Mouse (Mus musculus): ENCODE results near the gene Dusp1. TPM values are rescaled to one million over a fixed set of nuclear protein-coding genes. Genes with fewer than 3 reads are reported as not detected.

Gene Dusp1
- polyA plus RNA-seq, 1 experiment from 2014 or later: 25.9 TPM

GRCm38 (mm10) chr17:26484626-26485421 is 77.1 kb downstream of the Dusp1 start:
- Histone ChIP-seq H3K36me3 (ENCODE audit: control insufficient read depth, insufficient read depth) (no peaks in the 10 kb centered on the region), H3K27me3 (ENCODE audit: control insufficient read depth, insufficient read depth, low read depth, low read length) (no peaks in the 10 kb centered on the region), H3K4me2 (ENCODE audit: low read depth, low read length) (no peak overlapping the region), H3K27ac (ENCODE audit: low read length) (no peak overlapping the region), H3K4me1 (ENCODE audit: control insufficient read depth, low read depth, low read length) (no peaks in the 10 kb centered on the region), H3K9me3 (replicated peaks; ENCODE audit: control insufficient read depth, low read length) (no peaks in the 10 kb centered on the region), H3K4me3 (ENCODE audit: low read depth, low read length) (no peak overlapping the region), H3K9ac (ENCODE audit: low read depth, low read length) (no peak overlapping the region)
- 66% methylated on average over 14 of the region's 14 CpGs for WGBS (ENCODE audit: insufficient replicate concordance)
- ATAC-seq (ENCODE audit: low read depth): no peak

- no peaks in the 10 kb centered on the region for H3K36me3 ChIP-seq (ENCODE audit: control insufficient read depth, insufficient read depth)
- no peaks in the 10 kb centered on the region for H3K27me3 ChIP-seq (ENCODE audit: control insufficient read depth, insufficient read depth, low read depth, low read length)
- no peak overlapping the region for H3K4me3 ChIP-seq (ENCODE audit: low read depth, low read length)
- no peak overlapping the region for H3K4me2 ChIP-seq (ENCODE audit: low read depth, low read length)
- H3K27ac ChIP-seq (ENCODE audit: low read length): no peak overlapping the region
- 51% methylated on average over 4 of the region's 4 CpGs for WGBS (ENCODE audit: insufficient replicate concordance)
- H3K4me1 ChIP-seq (ENCODE audit: control insufficient read depth, low read depth, low read length): no peaks in the 10 kb centered on the region
- no peak for ATAC-seq (ENCODE audit: low read depth)
- H3K9ac ChIP-seq (ENCODE audit: low read depth, low read length): no peak overlapping the region
- H3K9me3 ChIP-seq (replicated peaks; ENCODE audit: control insufficient read depth, low read length): no peaks in the 10 kb centered on the region
Measured at GRCm38 (mm10) chr17:26480956-26481355, 81.0 kb downstream of the Dusp1 start.

GRCm38 (mm10) chr17:26479619-26480018 is 82.3 kb downstream of the Dusp1 start:
- no peak overlapping the region for H3K9ac ChIP-seq (ENCODE audit: low read depth, low read length)
- H3K4me2 ChIP-seq (ENCODE audit: low read depth, low read length): no peak overlapping the region
- no peaks in the 10 kb centered on the region for H3K9me3 ChIP-seq (replicated peaks; ENCODE audit: control insufficient read depth, low read length)
- H3K27ac ChIP-seq (ENCODE audit: low read length): no peak overlapping the region
- 66% methylated on average over 6 of the region's 6 CpGs for WGBS (ENCODE audit: insufficient replicate concordance)
- H3K36me3 ChIP-seq (ENCODE audit: control insufficient read depth, insufficient read depth): no peaks in the 10 kb centered on the region
- no peak for ATAC-seq (ENCODE audit: low read depth)
- no peaks in the 10 kb centered on the region for H3K4me1 ChIP-seq (ENCODE audit: control insufficient read depth, low read depth, low read length)
- no peaks in the 10 kb centered on the region for H3K27me3 ChIP-seq (ENCODE audit: control insufficient read depth, insufficient read depth, low read depth, low read length)
- no peak overlapping the region for H3K4me3 ChIP-seq (ENCODE audit: low read depth, low read length)

GRCm38 (mm10) chr17:26478672-26479071 is 83.3 kb downstream of the Dusp1 start:
- H3K9ac ChIP-seq (ENCODE audit: low read depth, low read length): no peak overlapping the region
- ATAC-seq (ENCODE audit: low read depth): no peak
- H3K9me3 ChIP-seq (replicated peaks; ENCODE audit: control insufficient read depth, low read length): no peaks in the 10 kb centered on the region
- no peaks in the 10 kb centered on the region for H3K36me3 ChIP-seq (ENCODE audit: control insufficient read depth, insufficient read depth)
- no peaks in the 10 kb centered on the region for H3K4me1 ChIP-seq (ENCODE audit: control insufficient read depth, low read depth, low read length)
- H3K4me2 ChIP-seq (ENCODE audit: low read depth, low read length): no peak overlapping the region
- no peak overlapping the region for H3K4me3 ChIP-seq (ENCODE audit: low read depth, low read length)
- no peak overlapping the region for H3K27ac ChIP-seq (ENCODE audit: low read length)
- H3K27me3 ChIP-seq (ENCODE audit: control insufficient read depth, insufficient read depth, low read depth, low read length): no peaks in the 10 kb centered on the region
- 62% methylated on average over 4 of the region's 4 CpGs for WGBS (ENCODE audit: insufficient replicate concordance)

- Histone ChIP-seq H3K27me3 (ENCODE audit: control insufficient read depth, insufficient read depth, low read depth, low read length) (no peaks in the 10 kb centered on the region), H3K4me2 (ENCODE audit: low read depth, low read length) (no peak overlapping the region), H3K9ac (ENCODE audit: low read depth, low read length) (no peak overlapping the region), H3K4me3 (ENCODE audit: low read depth, low read length) (no peak overlapping the region), H3K4me1 (ENCODE audit: control insufficient read depth, low read depth, low read length) (no peaks in the 10 kb centered on the region), H3K27ac (ENCODE audit: low read length) (no peak overlapping the region), H3K9me3 (replicated peaks; ENCODE audit: control insufficient read depth, low read length) (no peaks in the 10 kb centered on the region), H3K36me3 (ENCODE audit: control insufficient read depth, insufficient read depth) (no peaks in the 10 kb centered on the region)
- 60% methylated on average over 6 of the region's 6 CpGs for WGBS (ENCODE audit: insufficient replicate concordance)
- ATAC-seq (ENCODE audit: low read depth): no peak
Measured at GRCm38 (mm10) chr17:26476871-26477270, 85.1 kb downstream of the Dusp1 start.

GRCm38 (mm10) chr17:26468102-26468894 is 93.6 kb downstream of the Dusp1 start:
- H3K4me2 ChIP-seq (ENCODE audit: low read depth, low read length): no peak overlapping the region
- ATAC-seq (ENCODE audit: low read depth): no peak
- 62% methylated on average over 13 of the region's 13 CpGs for WGBS (ENCODE audit: insufficient replicate concordance)
- no peak overlapping the region for H3K4me3 ChIP-seq (ENCODE audit: low read depth, low read length)
- H3K27me3 ChIP-seq (ENCODE audit: control insufficient read depth, insufficient read depth, low read depth, low read length): no peaks in the 10 kb centered on the region
- H3K36me3 ChIP-seq (ENCODE audit: control insufficient read depth, insufficient read depth): no peaks in the 10 kb centered on the region
- no peak overlapping the region for H3K9ac ChIP-seq (ENCODE audit: low read depth, low read length)
- H3K27ac ChIP-seq (ENCODE audit: low read length): no peak overlapping the region
- H3K4me1 ChIP-seq (ENCODE audit: control insufficient read depth, low read depth, low read length): no peaks in the 10 kb centered on the region; the same call in 1 of the 2 replicates
- no peaks in the 10 kb centered on the region for H3K9me3 ChIP-seq (replicated peaks; ENCODE audit: control insufficient read depth, low read length)

DNA sequence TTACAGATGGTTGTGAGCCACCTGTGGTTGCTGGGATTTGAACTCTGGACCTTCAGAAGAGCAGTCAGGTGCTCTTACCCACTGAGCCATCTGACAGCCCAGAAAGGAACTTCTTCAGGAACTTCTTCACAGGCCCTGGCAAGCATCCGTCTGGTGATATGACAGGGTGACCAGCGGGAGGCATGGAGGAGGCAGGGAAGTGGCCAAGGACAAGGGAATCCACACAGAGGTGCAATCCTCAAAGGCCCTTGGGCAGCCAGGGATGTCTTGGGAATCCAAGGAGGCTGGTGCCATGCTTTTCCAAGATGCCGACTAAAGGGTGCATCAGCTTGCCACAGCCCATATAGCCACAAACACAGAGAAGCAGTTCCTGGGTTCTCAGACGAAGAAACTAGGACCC is 94.3 kb downstream of the Dusp1 start:
- Histone ChIP-seq H3K9ac (ENCODE audit: low read depth, low read length) (no peak overlapping the region), H3K4me1 (ENCODE audit: control insufficient read depth, low read depth, low read length) (no peaks in the 10 kb centered on the region; the same call in 1 of the 2 replicates), H3K4me3 (ENCODE audit: low read depth, low read length) (no peak overlapping the region), H3K9me3 (replicated peaks; ENCODE audit: control insufficient read depth, low read length) (no peaks in the 10 kb centered on the region), H3K27ac (ENCODE audit: low read length) (no peak overlapping the region), H3K36me3 (ENCODE audit: control insufficient read depth, insufficient read depth) (no peaks in the 10 kb centered on the region), H3K27me3 (ENCODE audit: control insufficient read depth, insufficient read depth, low read depth, low read length) (no peaks in the 10 kb centered on the region), H3K4me2 (ENCODE audit: low read depth, low read length) (no peak overlapping the region)
- 55% methylated on average over 4 of the region's 4 CpGs for WGBS (ENCODE audit: insufficient replicate concordance)
- no peak for ATAC-seq (ENCODE audit: low read depth)

GRCm38 (mm10) chr17:26466741-26467150 is 95.2 kb downstream of the Dusp1 start:
- Histone ChIP-seq H3K36me3 (ENCODE audit: control insufficient read depth, insufficient read depth) (no peaks in the 10 kb centered on the region), H3K4me1 (ENCODE audit: control insufficient read depth, low read depth, low read length) (no peaks in the 10 kb centered on the region; the same call in 1 of the 2 replicates), H3K27ac (ENCODE audit: low read length) (no peak overlapping the region), H3K9ac (ENCODE audit: low read depth, low read length) (no peak overlapping the region), H3K4me3 (ENCODE audit: low read depth, low read length) (no peak overlapping the region), H3K9me3 (replicated peaks; ENCODE audit: control insufficient read depth, low read length) (no peaks in the 10 kb centered on the region), H3K27me3 (ENCODE audit: control insufficient read depth, insufficient read depth, low read depth, low read length) (no peaks in the 10 kb centered on the region), H3K4me2 (ENCODE audit: low read depth, low read length) (no peak overlapping the region)
- ATAC-seq (ENCODE audit: low read depth): no peak; the same call in 1 of the 2 replicates
- 17% methylated on average over 4 of the region's 4 CpGs for WGBS (ENCODE audit: insufficient replicate concordance)

- Histone ChIP-seq H3K9ac (ENCODE audit: low read depth, low read length) (no peak overlapping the region), H3K27ac (ENCODE audit: low read length) (peak overlapping the region; percentile 33; the same call in 1 of the 2 replicates), H3K4me3 (ENCODE audit: low read depth, low read length) (no peak overlapping the region), H3K9me3 (replicated peaks; ENCODE audit: control insufficient read depth, low read length) (no peaks in the 10 kb centered on the region), H3K4me1 (ENCODE audit: control insufficient read depth, low read depth, low read length) (no peaks in the 10 kb centered on the region; the same call in 1 of the 2 replicates), H3K4me2 (ENCODE audit: low read depth, low read length) (no peak overlapping the region), H3K27me3 (ENCODE audit: control insufficient read depth, insufficient read depth, low read depth, low read length) (no peaks in the 10 kb centered on the region), H3K36me3 (ENCODE audit: control insufficient read depth, insufficient read depth) (no peaks in the 10 kb centered on the region)
- ATAC-seq (ENCODE audit: low read depth): peak; percentile 68
- 40% methylated on average over 7 of the region's 7 CpGs for WGBS (ENCODE audit: insufficient replicate concordance)
Measured at GRCm38 (mm10) chr17:26464972-26465371, 97.0 kb downstream of the Dusp1 start.

All from liver, embryonic 16.5 days (tissue).